Mouse (Mus musculus): ENCODE results near the gene Lamc2.

Gene Lamc2

GRCm38 (mm10) chr1:153180160-153180559, 6.1 kb downstream of the Lamc2 start:
- no peak for DNase-seq (ENCODE audit: low spot score)

- no peak for DNase-seq (ENCODE audit: low spot score)
Observed at GRCm38 (mm10) chr1:153174801-153175200, 11.4 kb downstream of the Lamc2 start.

GRCm38 (mm10) chr1:153173276-153173675, 13.0 kb downstream of the Lamc2 start:
- no peak for DNase-seq (ENCODE audit: low spot score)

- DNase-seq (ENCODE audit: low spot score), result no peak
Observed at GRCm38 (mm10) chr1:153172291-153172731, 13.9 kb downstream of the Lamc2 start.

GRCm38 (mm10) chr1:153171011-153171410, 15.2 kb downstream of the Lamc2 start:
- DNase-seq (ENCODE audit: low spot score), result no peak

GRCm38 (mm10) chr1:153168293-153168692, 18.0 kb downstream of the Lamc2 start:
- DNase-seq (ENCODE audit: low spot score), result no peak

GRCm38 (mm10) chr1:153163831-153164230, 22.4 kb downstream of the Lamc2 start:
- no peak for DNase-seq (ENCODE audit: low spot score)

- no peak for DNase-seq (ENCODE audit: low spot score)
Observed at GRCm38 (mm10) chr1:153159137-153159536, 27.1 kb downstream of the Lamc2 start.

GRCm38 (mm10) chr1:153157021-153157623, 29.1 kb downstream of the Lamc2 start:
- no peak for DNase-seq (ENCODE audit: low spot score)

GRCm38 (mm10) chr1:153155364-153155763, 30.9 kb downstream of the Lamc2 start:
- no peak for DNase-seq (ENCODE audit: low spot score)

GRCm38 (mm10) chr1:153153619-153154137, 32.6 kb downstream of the Lamc2 start:
- no peak for DNase-seq (ENCODE audit: low spot score)

GRCm38 (mm10) chr1:153152594-153152993, 33.7 kb downstream of the Lamc2 start:
- no peak for DNase-seq (ENCODE audit: low spot score)

- no peak for DNase-seq (ENCODE audit: low spot score)
Observed at GRCm38 (mm10) chr1:153145791-153146190, 40.5 kb downstream of the Lamc2 start.

- DNase-seq (ENCODE audit: low spot score), result no peak
Observed at GRCm38 (mm10) chr1:153144021-153144420, 42.2 kb downstream of the Lamc2 start.

- DNase-seq (ENCODE audit: low spot score), result no peak
Observed at GRCm38 (mm10) chr1:153140747-153141228, 45.5 kb downstream of the Lamc2 start.

- DNase-seq (ENCODE audit: low spot score), result no peak
Observed at GRCm38 (mm10) chr1:153140265-153140664, 46.0 kb downstream of the Lamc2 start.

GRCm38 (mm10) chr1:153139635-153140034, 46.6 kb downstream of the Lamc2 start:
- no peak for DNase-seq (ENCODE audit: low spot score)

GRCm38 (mm10) chr1:153138486-153138885, 47.8 kb downstream of the Lamc2 start:
- no peak for DNase-seq (ENCODE audit: low spot score)

GRCm38 (mm10) chr1:153136647-153137046, 49.6 kb downstream of the Lamc2 start:
- DNase-seq (ENCODE audit: low spot score), result no peak

- DNase-seq (ENCODE audit: low spot score), result no peak
Observed at GRCm38 (mm10) chr1:153133865-153134781, 52.1 kb downstream of the Lamc2 start.

- DNase-seq (ENCODE audit: low spot score), result no peak
Observed at GRCm38 (mm10) chr1:153129992-153130713, 56.1 kb downstream of the Lamc2 start.

GRCm38 (mm10) chr1:153128780-153129179, 57.5 kb downstream of the Lamc2 start:
- no peak for DNase-seq (ENCODE audit: low spot score)

Data from spleen, adult 12 weeks (tissue).